Mouse (Mus musculus) midbrain, embryonic 14.5 days (tissue): ENCODE results near the gene Cts7. TPM values are rescaled to one million over a fixed set of nuclear protein-coding genes. Genes with fewer than 3 reads are reported as not detected.

Source experiments
- ATAC-seq: fragments of 200-750 bp; cut with Nextera tagmentation; 2 replicates; pipeline ENCODE4 v1.8.0; 2017; ENCODE audit warnings: moderate number of reproducible peaks, moderate library complexity; ENCODE audit not compliant: low FRiP score, low TSS enrichment
- DNase-seq: peaks from one replicate; pipeline ENCODE4 v3.0.0-alpha.2; 2015
- H3K27ac ChIP-seq: fragments of 300-500 bp; sonication (generic); replicated peaks from 2 replicates; pipeline ENCODE4 v1.5.1; 2014; ENCODE audit warnings: mild to moderate bottlenecking, low read depth, low read length, moderate library complexity
- H3K27me3 ChIP-seq: fragments of 300-500 bp; sonication (generic); 2 replicates; pipeline ENCODE4 v1.6.1; 2014; ENCODE audit warnings: low read length, control low read depth, mixed read lengths; ENCODE audit not compliant: control insufficient read depth, insufficient read depth
- H3K36me3 ChIP-seq: fragments of 300-500 bp; sonication (generic); 2 replicates; pipeline ENCODE4 v1.6.1; 2014; ENCODE audit warnings: low read length, control low read depth; ENCODE audit not compliant: control insufficient read depth, insufficient read depth
- H3K4me1 ChIP-seq: fragments of 300-500 bp; sonication (generic); 2 replicates; pipeline ENCODE4 v1.6.1; 2014; ENCODE audit warnings: mild to moderate bottlenecking, antibody characterized with exemption, low read length, control low read depth; ENCODE audit not compliant: control insufficient read depth, insufficient read depth
- H3K4me2 ChIP-seq: fragments of 300-500 bp; sonication (generic); 2 replicates; pipeline ENCODE4 v1.6.1; 2014; ENCODE audit warnings: mild to moderate bottlenecking, low read length, moderate library complexity
- H3K4me3 ChIP-seq: fragments of 300-500 bp; sonication (generic); replicated peaks from 2 replicates; pipeline ENCODE4 v1.5.1; 2014; ENCODE audit warnings: low read depth, low read length
- H3K9ac ChIP-seq: fragments of 300-500 bp; sonication (generic); replicated peaks from 2 replicates; pipeline ENCODE4 v1.6.1; 2014; ENCODE audit warnings: mild to moderate bottlenecking, low read length, moderate library complexity
- H3K9me3 ChIP-seq: fragments of 300-500 bp; sonication (generic); 2 replicates; pipeline ENCODE4 v1.6.1; 2016; ENCODE audit warnings: low read length, control low read depth, mixed read lengths; ENCODE audit not compliant: control insufficient read depth
- microRNA-seq: library from miRNA; unstranded; fragments of <30 nt; microRNA quantifications from one replicate; pipeline ENCODE4, GENCODE M21; 2016
- polyA plus RNA-seq: library from polyadenylated mRNA; unstranded; fragments of >200 nt; fragmentation: Nextera tagmentation; extraction: Ambion mirVana; gene quantifications from 2 replicates; pipeline ENCODE4 v1.2.1, GENCODE M21; 2014

Gene Cts7
- polyA plus RNA-seq, result not detected in 2 replicates

- no peaks in the 10 kb centered on the region for H3K36me3 ChIP-seq
- H3K4me2 ChIP-seq, result no peak within 1 kb of the TSS
- H3K4me1 ChIP-seq, result no peaks in the 10 kb centered on the region
- no peak within 1 kb of the TSS for H3K4me3 ChIP-seq
- DNase-seq (no peak), ATAC-seq (no peak)
- H3K9me3 ChIP-seq, result peaks cover 45% of the 10 kb centered on the region
- no peak within 1 kb of the TSS for H3K27ac ChIP-seq
- H3K27me3 ChIP-seq, result no peaks in the 10 kb centered on the region
- no peak within 1 kb of the TSS for H3K9ac ChIP-seq
Observed at GRCm38 (mm10) chr13:61358097-61358496, at the start of gene Cts7. Cts7 (minus strand) TSS chr13:61358197.

Small RNA genes lying within 50 kb of the gene (microRNA-seq; reads per million reads assigned to microRNA genes)
- not detected for gene Gm27704

Other genes with a start within 250 kb of the Cts7 start
- not detected in 2 replicates for gene Ctsr, start 193.9 kb downstream of the Cts7 start, polyA plus RNA-seq
- gene Cts6, start 154.8 kb downstream of the Cts7 start, polyA plus RNA-seq, result not detected in 2 replicates
- not detected in 2 replicates for gene Cts8, start 102.8 kb downstream of the Cts7 start, polyA plus RNA-seq
- not detected in 2 replicates for gene Gm49398, start 69.4 kb downstream of the Cts7 start, polyA plus RNA-seq
- not detected in 2 replicates for gene Ctsm, start 183.6 kb upstream of the Cts7 start, polyA plus RNA-seq
- not detected in 2 replicates for gene Gm49352, start 210.0 kb upstream of the Cts7 start, polyA plus RNA-seq
- not detected in 2 replicates for gene Cts3, start 211.9 kb upstream of the Cts7 start, polyA plus RNA-seq